Mouse (Mus musculus) gastrocnemius, postnatal 14 days (tissue): Measurements from ENCODE around the gene Hnrnpc. TPM values are rescaled to one million over a fixed set of nuclear protein-coding genes. Genes with fewer than 3 reads are reported as not detected.
"Not testable (repeated sequence)": the region's sequence is repeated elsewhere in the genome, so short reads cannot be mapped to it uniquely, and the experiment has no call there.

ENCODE experiments used
- DNase-seq: peaks from one replicate; pipeline ENCODE4 v3.0.0; 2021; ENCODE audit warnings: mixed read lengths
- intact Hi-C: fragments of 180-260 bp; cut with DNase I; formaldehyde crosslinking; loops from one replicate; pipeline ENCODE4 v1.15.1; 2025; ENCODE audit warnings: low total_unique reads
- total RNA-seq, 2 experiments: library from RNA; stranded (reverse); gene quantifications; 2 replicates each; pipeline ENCODE4 v1.2.3; 2021

Hnrnpc gene
- total RNA-seq, 2 experiments from 2014 or later, result 76.7 to 88.8 TPM

- no peak for DNase-seq
- intact Hi-C loops, result no loop called here
Observed at GRCm38 (mm10) chr14:52044901-52045678, 58.7 kb downstream of the Hnrnpc start.

- intact Hi-C loops, result no loop called here
- DNase-seq, result no peak
Observed at GRCm38 (mm10) chr14:52043446-52043845, 60.4 kb downstream of the Hnrnpc start.

DNA sequence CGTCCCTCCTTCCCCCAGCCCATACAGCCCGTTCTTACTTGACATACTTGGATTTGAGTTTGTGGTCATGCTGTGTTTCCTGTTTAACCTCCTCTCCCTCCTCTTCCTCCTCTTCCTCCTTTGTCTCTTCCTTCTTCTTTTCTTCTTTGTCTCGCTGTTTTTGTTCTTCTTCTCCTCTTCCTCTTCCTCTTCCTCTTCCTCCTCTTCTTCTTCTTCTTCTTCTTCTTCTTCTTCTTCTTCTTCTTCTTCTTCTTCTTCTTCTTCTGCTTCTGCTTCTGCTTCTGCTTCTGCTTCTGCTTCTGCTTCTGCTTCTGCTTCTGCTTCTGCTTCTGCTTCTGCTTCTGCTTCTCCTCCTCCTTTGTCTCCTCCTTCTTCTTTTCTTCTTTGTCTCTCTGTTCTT lies 61.5 kb downstream of the Hnrnpc start, which contains the start of gene Olfr221:
TSS of gene Olfr221 (minus strand) at position 101 of the 400 bp plus-strand sequence.
- DNase-seq, intact Hi-C loops: not testable (repeated sequence)

GRCm38 (mm10) chr14:52039332-52039731 lies 64.5 kb downstream of the Hnrnpc start:
- no peak for DNase-seq
- intact Hi-C loops, result no loop called here

- no peak for DNase-seq
Observed at GRCm38 (mm10) chr14:52035926-52036325, 67.9 kb downstream of the Hnrnpc start.

DNA sequence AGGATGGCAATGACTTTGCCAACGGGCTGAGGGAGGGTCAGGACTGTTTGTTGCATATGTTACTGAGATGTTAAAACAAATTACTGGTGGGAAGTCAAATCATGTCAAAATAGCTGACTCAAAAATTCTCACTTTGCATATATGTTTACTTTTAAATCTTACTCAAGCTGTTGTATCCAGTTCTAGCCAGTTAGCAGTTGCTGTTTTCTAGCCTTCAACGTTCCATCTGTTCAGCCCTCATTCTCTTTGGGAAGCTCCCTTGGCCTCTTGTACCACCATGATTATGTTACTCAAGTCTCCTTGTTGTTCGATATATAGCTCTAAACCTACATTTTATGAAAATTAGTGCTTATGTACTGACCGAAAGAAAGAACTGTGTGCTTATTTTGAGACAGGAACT lies 77.5 kb downstream of the Hnrnpc start:
- no peak for DNase-seq
- intact Hi-C loops, result no loop called here

More at GRCm38 (mm10) chr14:52035926-52036325, 67.9 kb downstream of the Hnrnpc start:
- intact Hi-C loops, result no loop called here

DNA sequence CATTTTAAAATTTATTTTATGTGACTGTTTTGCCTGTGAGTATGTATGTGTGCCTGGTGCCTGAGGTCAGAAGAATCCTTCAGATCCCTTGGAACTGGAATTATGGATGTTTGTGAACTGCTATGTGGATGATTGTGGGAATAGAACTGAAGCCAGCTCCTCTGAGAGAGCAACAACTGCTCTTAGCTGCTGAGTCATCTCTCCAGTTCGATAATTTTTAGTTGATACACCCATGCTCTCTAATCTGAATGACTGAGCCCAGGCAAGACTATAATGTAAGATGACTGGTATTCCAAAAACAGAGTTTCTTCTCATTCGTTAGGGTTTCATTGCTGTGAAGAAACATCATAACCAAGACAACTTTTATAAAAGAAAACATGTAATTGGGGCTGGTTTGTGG lies 79.7 kb downstream of the Hnrnpc start:
- DNase-seq, result no peak
- intact Hi-C loops, result no loop called here

Other genes with a start within 250 kb of the Hnrnpc start
- gene Mettl17, start 219.2 kb downstream of the Hnrnpc start, total RNA-seq, result 10 to 100 TPM in 1 of 2 experiments, 1 to 10 TPM in 1; 8.3 to 13.1 TPM
- gene Slc39a2, start 211.1 kb downstream of the Hnrnpc start, total RNA-seq, result under 1 TPM; 0.31 to 0.37 TPM
- gene Ndrg2, start 189.9 kb downstream of the Hnrnpc start, total RNA-seq, result 1,000 to 10,000 TPM in 1 of 2 experiments, 100 to 1,000 TPM in 1; 964 to 1,110 TPM
- under 1 TPM in 1 of 2 experiments, not detected in 1; 0.35 TPM for gene Tppp2, start 185.6 kb downstream of the Hnrnpc start, total RNA-seq
- gene Rnase13, start 181.3 kb downstream of the Hnrnpc start, total RNA-seq, result not detected
- gene Arhgef40, start 119.3 kb downstream of the Hnrnpc start, total RNA-seq, result 10 to 100 TPM; 24.2 to 32.0 TPM
- gene Tmem253, start 88.4 kb downstream of the Hnrnpc start, total RNA-seq, result under 1 TPM; 0.55 to 0.62 TPM
- 10 to 100 TPM; 13.3 to 13.4 TPM for gene Zfp219, start 83.3 kb downstream of the Hnrnpc start, total RNA-seq
- not detected for gene Olfr221, start 61.6 kb downstream of the Hnrnpc start, total RNA-seq
- gene Rpgrip1, start 6.7 kb upstream of the Hnrnpc start, total RNA-seq, result under 1 TPM in 1 of 2 experiments, not detected in 1; 0.25 TPM
- gene Supt16, start 93.4 kb upstream of the Hnrnpc start, total RNA-seq, result 10 to 100 TPM; 15.7 to 16.1 TPM
- 10 to 100 TPM; 36.5 to 37.7 TPM for gene Chd8, start 153.8 kb upstream of the Hnrnpc start, total RNA-seq
- 10 to 100 TPM; 31.9 to 33.1 TPM for gene Tox4, start 175.1 kb upstream of the Hnrnpc start, total RNA-seq
- gene Rab2b, start 175.5 kb upstream of the Hnrnpc start, total RNA-seq, result 1 to 10 TPM; 3.7 to 5.0 TPM
- gene Mettl3, start 201.1 kb upstream of the Hnrnpc start, total RNA-seq, result 10 to 100 TPM; 11.8 to 14.7 TPM
- gene Sall2, start 224.7 kb upstream of the Hnrnpc start, total RNA-seq, result 1 to 10 TPM; 1.9 to 2.4 TPM